Mouse (Mus musculus): Measurements from ENCODE around the gene Olfr920. TPM values are rescaled to one million over a fixed set of nuclear protein-coding genes. Genes with fewer than 3 reads are reported as not detected.

The Olfr920 gene
- not detected for total RNA-seq (2021)

- DNase-seq (ENCODE audit: extremely low spot score in 1 of 2, low spot score in 2 of 2): no peak
- intact Hi-C loops (cut with DNase I): no loop called here
Observed at GRCm38 (mm10) chr9:38751999-38752398, at the start of gene Olfr920. Gene Olfr920, plus strand, starts transcription at chr9:38752299.

- no peak for DNase-seq (ENCODE audit: extremely low spot score in 1 of 2, low spot score in 2 of 2)
- intact Hi-C loops (cut with DNase I): no loop called here
Observed at GRCm38 (mm10) chr9:38718102-38718501, 34.0 kb upstream of the Olfr920 start, which contains the start of gene Vwa5a. Gene Vwa5a, plus strand, starts transcription at chr9:38718268.

- intact Hi-C loops (cut with DNase I): no loop called here
- DNase-seq (ENCODE audit: extremely low spot score in 1 of 2, low spot score in 2 of 2): no peak
Observed at GRCm38 (mm10) chr9:38718927-38719441, 33.1 kb upstream of the Olfr920 start.

- DNase-seq (ENCODE audit: extremely low spot score in 1 of 2, low spot score in 2 of 2): no peak
- intact Hi-C loops (cut with DNase I): no loop called here
Observed at GRCm38 (mm10) chr9:38724044-38724443, 28.1 kb upstream of the Olfr920 start.

GRCm38 (mm10) chr9:38728218-38728617, 23.9 kb upstream of the Olfr920 start:
- intact Hi-C loops (cut with DNase I): no loop called here

GRCm38 (mm10) chr9:38741408-38741807, 10.7 kb upstream of the Olfr920 start:
- intact Hi-C loops (cut with DNase I): no loop called here
- DNase-seq (ENCODE audit: extremely low spot score in 1 of 2, low spot score in 2 of 2): no peak

More at GRCm38 (mm10) chr9:38728218-38728617, 23.9 kb upstream of the Olfr920 start:
- DNase-seq (ENCODE audit: extremely low spot score in 1 of 2, low spot score in 2 of 2): no peak

- DNase-seq (ENCODE audit: extremely low spot score in 1 of 2, low spot score in 2 of 2): no peak
- intact Hi-C loops (cut with DNase I): no loop called here
Observed at GRCm38 (mm10) chr9:38744619-38745315, 7.3 kb upstream of the Olfr920 start.

GRCm38 (mm10) chr9:38772768-38773167, 20.7 kb downstream of the Olfr920 start, which contains the start of gene Olfr921:
Gene Olfr921, plus strand, starts transcription at chr9:38773068.
- intact Hi-C loops (cut with DNase I): no loop called here
- DNase-seq (ENCODE audit: extremely low spot score in 1 of 2, low spot score in 2 of 2): no peak

- intact Hi-C loops (cut with DNase I): no loop called here
Observed at GRCm38 (mm10) chr9:38792689-38793088, 40.6 kb downstream of the Olfr920 start.

GRCm38 (mm10) chr9:38805696-38806095, 53.6 kb downstream of the Olfr920 start:
- peak in 1 of 2 experiments; percentile 22 for DNase-seq (ENCODE audit: extremely low spot score in 1 of 2, low spot score in 2 of 2)
- intact Hi-C loops (cut with DNase I): no loop called here

More at GRCm38 (mm10) chr9:38792689-38793088, 40.6 kb downstream of the Olfr920 start:
- no peak for DNase-seq (ENCODE audit: extremely low spot score in 1 of 2, low spot score in 2 of 2)

Other genes with a start within 250 kb of the Olfr920 start
- gene Olfr911-ps1, start 230.7 kb upstream of the Olfr920 start, total RNA-seq (2021): not detected
- not detected for gene Olfr910, start 214.4 kb upstream of the Olfr920 start, total RNA-seq (2021)
- not detected for gene Olfr912, start 172.1 kb upstream of the Olfr920 start, total RNA-seq (2021)
- gene Olfr913, start 159.5 kb upstream of the Olfr920 start, total RNA-seq (2021): not detected
- not detected for gene Olfr914, start 147.2 kb upstream of the Olfr920 start, total RNA-seq (2021)
- gene Olfr916, start 92.4 kb upstream of the Olfr920 start, total RNA-seq (2021): not detected
- not detected for gene Olfr917, start 86.5 kb upstream of the Olfr920 start, total RNA-seq (2021)
- not detected for gene Olfr918, start 77.7 kb upstream of the Olfr920 start, total RNA-seq (2021)
- gene Olfr919, start 48.6 kb upstream of the Olfr920 start, total RNA-seq (2021): not detected
- 10 to 100 TPM in 1 of 2 experiments, 1 to 10 TPM in 1; 7.7 to 10.1 TPM for gene Vwa5a, start 34.0 kb upstream of the Olfr920 start, total RNA-seq (2021)
- not detected for gene Olfr921, start 20.8 kb downstream of the Olfr920 start, total RNA-seq (2021)
- not detected for gene Olfr922, start 62.3 kb downstream of the Olfr920 start, total RNA-seq (2021)
- gene Olfr923, start 74.2 kb downstream of the Olfr920 start, total RNA-seq (2021): not detected
- not detected for gene Olfr924, start 92.2 kb downstream of the Olfr920 start, total RNA-seq (2021)
- gene Olfr26, start 102.8 kb downstream of the Olfr920 start, total RNA-seq (2021): not detected
- not detected for gene Olfr926, start 124.8 kb downstream of the Olfr920 start, total RNA-seq (2021)
- gene Olfr930, start 177.5 kb downstream of the Olfr920 start, total RNA-seq (2021): not detected
- gene Olfr933, start 220.0 kb downstream of the Olfr920 start, total RNA-seq (2021): not detected
- gene Olfr934, start 236.0 kb downstream of the Olfr920 start, total RNA-seq (2021): not detected
- not detected for gene Olfr935, start 247.4 kb downstream of the Olfr920 start, total RNA-seq (2021)

All from left cerebral cortex, postnatal 10 days (tissue).